Mouse (Mus musculus) midbrain, embryonic 11.5 days (tissue): ENCODE results near the gene Eif4g3. TPM values are rescaled to one million over a fixed set of nuclear protein-coding genes. Genes with fewer than 3 reads are reported as not detected.
A peak's percentile ranks its signal among the peaks of the same experiment; 100 is the strongest.

ENCODE experiments used
- ATAC-seq: fragments of 200-750 bp; cut with Nextera tagmentation; 2 replicates; pipeline ENCODE4 v1.8.0; 2017; ENCODE audit warnings: moderate TSS enrichment, moderate library complexity; ENCODE audit not compliant: low FRiP score
- DNase-seq: peaks from one replicate; pipeline ENCODE4 v3.0.0; 2015; ENCODE audit warnings: low spot score; ENCODE audit errors: missing footprints
- H3K27ac ChIP-seq: fragments of 300-500 bp; sonication (generic); 2 replicates; pipeline ENCODE4 v1.5.1; 2014; ENCODE audit warnings: low read depth, low read length
- H3K27me3 ChIP-seq: fragments of 300-500 bp; sonication (generic); 2 replicates; pipeline ENCODE4 v1.6.1; 2014; ENCODE audit warnings: mild to moderate bottlenecking, low read length, moderate library complexity, mixed read lengths; ENCODE audit not compliant: control insufficient read depth, insufficient read depth
- H3K36me3 ChIP-seq: fragments of 300-500 bp; sonication (generic); 2 replicates; pipeline ENCODE4 v1.6.1; 2014; ENCODE audit warnings: mild to moderate bottlenecking, low read length, moderate library complexity, mixed read lengths; ENCODE audit not compliant: control insufficient read depth, insufficient read depth
- H3K4me1 ChIP-seq: fragments of 300-500 bp; sonication (generic); 2 replicates; pipeline ENCODE4 v1.6.1; 2014; ENCODE audit warnings: low read length; ENCODE audit not compliant: control insufficient read depth, insufficient read depth
- H3K4me2 ChIP-seq: fragments of 300-500 bp; sonication (generic); 2 replicates; pipeline ENCODE4 v1.6.1; 2014; ENCODE audit warnings: mild to moderate bottlenecking, moderate library complexity
- H3K4me3 ChIP-seq: fragments of 300-500 bp; sonication (generic); 2 replicates; pipeline ENCODE4 v1.5.1; 2014; ENCODE audit warnings: low read depth, low read length
- H3K9ac ChIP-seq: fragments of 300-500 bp; sonication (generic); 2 replicates; pipeline ENCODE4 v1.6.1; 2014; ENCODE audit warnings: low read length
- H3K9me3 ChIP-seq: fragments of 300-500 bp; sonication (generic); 2 replicates; pipeline ENCODE4 v1.6.1; 2016; ENCODE audit warnings: low read length; ENCODE audit not compliant: control insufficient read depth
- WGBS: fragments of 180-500 bp; shearing (Covaris S2); extraction: QIAGEN DNeasy Blood & Tissue Kit; methylation state at CpG from one replicate; pipeline ENCODE4 v1.1.7; 2014; 5-methylcytosine and 5-hydroxymethylcytosine counted together
- polyA plus RNA-seq: library from polyadenylated mRNA; unstranded; fragments of >200 nt; fragmentation: Nextera tagmentation; extraction: Ambion mirVana; gene quantifications from 2 replicates; pipeline ENCODE4 v1.2.1, GENCODE M21; 2014

Eif4g3 gene
- polyA plus RNA-seq, 1 experiment from 2014 or later = 41.9 TPM

DNA sequence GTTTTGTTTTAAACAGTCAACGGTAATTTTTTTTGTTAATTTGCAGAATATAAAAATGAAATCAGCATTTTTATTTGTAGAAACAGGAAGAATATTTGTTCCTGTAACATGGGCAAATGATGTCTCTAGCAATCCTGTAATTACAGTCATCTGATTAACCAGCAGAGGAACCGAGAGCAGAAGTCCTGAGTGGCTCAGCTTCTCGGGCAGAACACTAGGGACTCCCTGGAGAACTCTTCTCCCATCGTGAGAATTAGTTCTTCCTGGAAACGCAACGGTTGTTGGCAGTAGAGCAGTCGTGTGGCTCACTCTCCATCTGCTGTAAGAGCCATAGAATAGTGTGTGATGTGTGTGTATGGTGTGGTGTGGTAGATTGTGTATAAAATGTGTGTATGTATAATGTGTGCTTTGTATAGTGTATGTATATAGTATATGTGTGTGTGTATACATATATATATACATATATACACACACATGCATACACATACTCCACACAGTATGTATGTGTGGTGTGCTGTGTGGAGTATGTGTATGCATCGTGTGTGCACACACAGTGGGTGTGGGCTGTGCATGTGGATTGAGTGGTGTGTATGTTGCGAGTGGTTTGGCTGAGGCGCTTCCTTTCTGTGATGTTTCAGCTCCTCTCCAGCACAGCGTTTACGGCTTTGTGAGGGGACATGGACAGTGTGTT lies 48.9 kb downstream of the Eif4g3 start:
- Histone ChIP-seq H3K4me3 (no peak overlapping the region), H3K27ac (no peak overlapping the region), H3K4me2 (no peak overlapping the region), H3K4me1 (peaks cover 6% of the 10 kb centered on the region), H3K9ac (no peak overlapping the region), H3K36me3 (peaks cover 13% of the 10 kb centered on the region), H3K9me3 (no peaks in the 10 kb centered on the region), H3K27me3 (no peaks in the 10 kb centered on the region)
- WGBS = 89% methylated on average over 12 of the region's 12 CpGs
- DNase-seq = peak; percentile 65
- ATAC-seq = no peak

DNA sequence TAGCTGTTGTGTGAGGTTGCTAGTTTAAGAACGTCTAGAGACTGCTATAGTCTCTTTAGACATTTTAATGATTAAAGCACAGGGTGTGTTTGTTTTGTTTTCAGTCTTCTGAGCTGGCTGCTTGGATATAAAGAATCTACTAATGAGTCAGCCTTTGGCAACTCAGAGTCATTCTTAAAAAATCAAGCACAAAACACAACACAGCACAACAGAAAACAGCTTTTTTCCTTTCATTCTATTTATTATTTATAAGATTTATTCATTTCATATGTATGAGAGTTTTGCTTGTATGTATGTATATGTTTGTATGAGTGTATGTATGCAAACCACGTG lies 49.4 kb downstream of the Eif4g3 start:
- WGBS = 87% methylated on average over 2 of the region's 2 CpGs
- Histone ChIP-seq H3K27ac (no peak overlapping the region), H3K36me3 (peaks cover 14% of the 10 kb centered on the region)

DNA sequence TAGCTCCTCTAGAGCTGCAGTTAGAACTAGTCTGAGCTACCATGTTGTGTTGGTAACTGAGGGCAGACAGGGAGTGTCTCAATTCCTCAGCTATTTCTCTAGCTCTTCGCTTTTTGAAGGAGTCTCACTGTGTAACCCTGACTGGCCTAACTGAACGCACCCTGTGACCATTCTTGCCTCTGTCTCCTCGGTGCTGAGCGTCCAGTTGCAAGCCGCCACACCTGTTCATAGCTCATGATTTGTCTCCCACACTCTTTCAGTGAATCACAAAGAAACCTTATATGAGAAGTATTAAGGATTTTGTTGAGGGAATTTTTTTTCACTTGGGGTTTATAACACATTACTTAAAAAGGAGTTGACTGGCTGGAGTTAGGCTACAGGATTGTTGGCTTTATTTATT lies 49.8 kb downstream of the Eif4g3 start:
- Histone ChIP-seq H3K4me2 (no peak overlapping the region), H3K27me3 (no peaks in the 10 kb centered on the region), H3K4me1 (no peaks in the 10 kb centered on the region), H3K9me3 (no peaks in the 10 kb centered on the region), H3K27ac (no peak overlapping the region), H3K36me3 (peaks cover 14% of the 10 kb centered on the region), H3K4me3 (no peak overlapping the region), H3K9ac (no peak overlapping the region)
- ATAC-seq (no peak), DNase-seq (no peak)
- WGBS = 95% methylated on average over 5 of the region's 5 CpGs

More for the DNA sequence above, 49.4 kb downstream of the Eif4g3 start:
- ATAC-seq (no peak), DNase-seq (no peak)
- Histone ChIP-seq H3K4me3 (no peak overlapping the region), H3K9ac (no peak overlapping the region), H3K27me3 (no peaks in the 10 kb centered on the region), H3K9me3 (no peaks in the 10 kb centered on the region), H3K4me1 (peaks cover 1% of the 10 kb centered on the region; the same call in 1 of the 2 replicates), H3K4me2 (no peak overlapping the region)

DNA sequence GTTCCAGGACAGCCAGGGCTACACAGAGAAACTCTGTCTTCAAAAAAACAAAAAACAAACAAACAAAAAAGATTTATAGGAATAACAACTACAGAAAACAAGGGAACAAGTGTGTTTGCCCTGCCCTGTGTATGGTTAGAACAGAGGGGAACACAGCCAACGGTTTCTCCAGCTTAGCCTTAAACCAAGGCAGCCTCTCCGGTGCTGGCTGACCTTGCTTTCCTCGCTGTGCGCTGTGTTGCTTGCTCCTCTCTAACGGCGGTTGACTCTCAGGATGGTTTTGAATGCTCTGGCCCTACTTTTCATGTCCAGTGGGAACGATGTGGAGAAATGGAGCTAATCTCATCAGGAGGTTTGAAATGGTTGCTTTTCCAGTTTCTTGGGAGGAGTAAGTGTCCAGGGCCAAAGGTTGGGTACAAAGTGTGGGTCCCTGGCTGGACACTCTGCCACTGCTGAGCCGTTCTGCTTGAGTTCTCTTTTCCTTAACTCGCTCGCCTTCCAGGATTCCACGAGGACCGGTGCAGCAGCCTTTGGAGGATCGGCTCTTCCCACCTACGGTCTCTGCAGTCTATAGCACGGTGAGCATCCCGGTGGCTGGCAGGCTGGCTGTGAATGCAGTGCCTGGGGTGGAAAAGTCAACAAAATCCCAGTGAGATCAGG lies 52.1 kb downstream of the Eif4g3 start:
- Histone ChIP-seq H3K9ac (no peak overlapping the region), H3K9me3 (no peaks in the 10 kb centered on the region), H3K4me3 (no peak overlapping the region), H3K4me2 (no peak overlapping the region), H3K27ac (no peak overlapping the region), H3K4me1 (no peaks in the 10 kb centered on the region), H3K36me3 (peaks cover 14% of the 10 kb centered on the region), H3K27me3 (no peaks in the 10 kb centered on the region)
- DNase-seq = peak; percentile 23
- 97% methylated on average over 16 of the region's 16 CpGs for WGBS
- no peak for ATAC-seq

DNA sequence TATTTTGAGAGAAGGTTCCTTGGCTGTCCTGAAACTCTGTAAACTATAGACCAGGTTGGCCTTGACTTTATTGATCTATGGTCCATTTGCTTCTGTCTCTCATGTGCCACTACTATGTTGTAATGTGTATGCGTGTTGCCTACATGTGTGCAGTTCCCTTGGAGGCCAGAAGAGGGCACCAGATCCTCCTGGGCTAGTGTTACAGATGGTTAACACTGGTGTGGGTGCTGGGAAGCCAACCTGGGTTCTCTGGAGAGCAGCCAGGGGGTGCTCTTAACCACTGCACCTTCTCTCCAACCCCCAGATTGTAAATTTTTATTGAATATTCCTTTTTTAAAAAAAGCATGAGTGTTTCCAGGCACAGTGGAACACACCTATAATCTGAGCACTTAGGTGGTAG lies 53.0 kb downstream of the Eif4g3 start:
- no peak overlapping the region for H3K4me3 ChIP-seq

DNA sequence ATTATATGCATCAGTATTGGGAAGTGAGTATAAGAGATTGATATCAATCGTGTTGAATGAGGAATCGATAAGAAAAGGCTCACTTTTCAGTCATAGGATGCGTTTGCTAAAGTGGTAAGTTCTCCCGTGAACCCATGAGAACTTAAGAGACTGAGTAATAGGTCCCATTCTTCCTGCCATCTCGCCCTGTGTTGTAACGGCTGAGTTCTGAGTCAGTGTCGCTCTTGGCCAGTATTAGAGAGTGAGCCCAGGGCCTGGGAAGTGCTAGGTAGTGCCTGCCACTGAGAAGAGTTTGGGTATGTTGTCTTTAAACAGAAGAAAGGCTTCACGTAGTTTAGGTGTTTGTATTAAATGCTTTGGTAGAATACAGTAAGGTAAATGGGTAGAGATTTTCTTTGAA lies 53.5 kb downstream of the Eif4g3 start:
- ATAC-seq (no peak), DNase-seq (no peak)
- H3K4me2 ChIP-seq = no peak overlapping the region
- H3K9ac ChIP-seq = no peak overlapping the region
- H3K4me3 ChIP-seq = no peak overlapping the region
- no peak overlapping the region for H3K27ac ChIP-seq
- H3K27me3 ChIP-seq = no peaks in the 10 kb centered on the region
- H3K4me1 ChIP-seq = no peaks in the 10 kb centered on the region
- H3K9me3 ChIP-seq = no peaks in the 10 kb centered on the region
- WGBS = 93% methylated on average over 8 of the region's 8 CpGs
- peaks cover 14% of the 10 kb centered on the region for H3K36me3 ChIP-seq

More for the DNA sequence above, 53.0 kb downstream of the Eif4g3 start:
- 97% methylated on average over 1 of the region's 1 CpGs for WGBS
- no peak overlapping the region for H3K27ac ChIP-seq
- H3K4me2 ChIP-seq = no peak overlapping the region
- H3K27me3 ChIP-seq = no peaks in the 10 kb centered on the region
- no peak overlapping the region for H3K9ac ChIP-seq
- no peak for ATAC-seq
- H3K36me3 ChIP-seq = peaks cover 14% of the 10 kb centered on the region
- H3K9me3 ChIP-seq = no peaks in the 10 kb centered on the region
- H3K4me1 ChIP-seq = no peaks in the 10 kb centered on the region
- DNase-seq = no peak

DNA sequence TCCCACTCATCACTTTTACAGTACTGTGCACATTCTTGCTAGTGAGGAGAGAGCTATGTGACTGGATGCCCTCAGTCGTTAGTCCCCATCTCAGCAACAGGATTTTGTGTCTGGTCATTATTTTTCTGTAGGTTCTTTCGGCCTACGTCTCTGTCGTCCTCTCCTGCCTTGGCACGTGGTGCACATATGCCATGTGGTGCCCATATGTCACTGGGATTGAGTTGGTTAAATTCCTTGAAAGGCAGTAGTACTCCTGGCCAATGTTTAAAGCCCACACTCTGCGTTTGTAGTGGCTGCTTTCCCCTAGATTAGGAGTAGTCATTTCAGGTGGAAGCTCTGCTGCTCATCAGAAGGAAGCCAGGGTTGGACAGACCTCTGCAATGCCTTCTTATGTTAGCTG lies 56.7 kb downstream of the Eif4g3 start:
- ATAC-seq = no peak
- no peak overlapping the region for H3K4me3 ChIP-seq
- no peak for DNase-seq
- no peak overlapping the region for H3K9ac ChIP-seq
- peaks cover 14% of the 10 kb centered on the region for H3K36me3 ChIP-seq
- 85% methylated on average over 6 of the region's 6 CpGs for WGBS
- H3K4me2 ChIP-seq = no peak overlapping the region
- H3K4me1 ChIP-seq = no peaks in the 10 kb centered on the region
- H3K27me3 ChIP-seq = no peaks in the 10 kb centered on the region
- no peaks in the 10 kb centered on the region for H3K9me3 ChIP-seq
- no peak overlapping the region for H3K27ac ChIP-seq

DNA sequence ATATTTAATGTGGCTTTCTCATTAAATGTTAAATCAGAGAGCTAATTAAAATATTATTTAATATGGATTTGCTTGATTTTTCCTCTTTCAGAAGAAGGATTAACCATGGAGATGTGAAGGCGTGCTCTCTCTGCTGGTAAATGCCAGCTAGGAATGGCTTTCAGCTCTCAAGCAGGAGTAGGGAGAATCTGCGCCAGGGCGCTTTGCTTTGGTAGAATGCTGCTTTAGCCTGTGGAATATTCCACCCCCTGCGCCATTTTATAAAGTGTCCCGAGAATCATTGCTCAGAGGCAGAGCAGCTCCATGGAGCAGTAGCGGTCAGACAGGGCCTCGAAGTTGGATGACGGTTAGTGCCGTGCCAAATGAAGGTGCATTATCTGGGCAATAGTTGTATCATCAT lies 58.7 kb downstream of the Eif4g3 start:
- no peak overlapping the region for H3K27ac ChIP-seq

DNA sequence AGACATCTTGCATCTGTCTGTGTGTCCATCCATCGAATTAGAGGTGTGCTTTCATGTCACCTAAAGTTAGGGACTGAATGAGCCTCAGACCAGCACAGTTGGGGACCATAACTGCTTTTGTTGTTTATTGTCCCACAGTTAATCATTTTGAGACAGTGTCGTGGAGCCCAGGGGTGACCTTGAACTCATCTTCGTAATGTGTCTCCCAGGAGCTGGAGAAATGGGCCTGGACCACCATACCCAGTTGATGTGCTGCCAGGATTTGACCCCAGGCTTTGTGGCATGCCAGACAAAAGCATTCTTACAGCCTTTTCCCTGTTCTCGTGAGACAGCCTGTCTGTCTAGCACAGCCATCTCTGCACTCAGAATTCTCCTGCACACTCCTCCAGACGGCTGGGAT lies 63.8 kb downstream of the Eif4g3 start:
- no peak for DNase-seq
- Histone ChIP-seq H3K27ac (no peak overlapping the region), H3K9ac (no peak overlapping the region), H3K9me3 (no peaks in the 10 kb centered on the region), H3K27me3 (no peaks in the 10 kb centered on the region), H3K4me3 (no peak overlapping the region), H3K4me2 (no peak overlapping the region), H3K4me1 (no peaks in the 10 kb centered on the region), H3K36me3 (peaks cover 13% of the 10 kb centered on the region)
- ATAC-seq = no peak
- WGBS = 76% methylated on average over 5 of the region's 5 CpGs

More for the DNA sequence above, 58.7 kb downstream of the Eif4g3 start:
- no peak for ATAC-seq
- 96% methylated on average over 9 of the region's 9 CpGs for WGBS
- 0 out of 2 replicates have a peak, but pooled peaks cover 2% of the 10 kb centered on the region for H3K36me3 ChIP-seq
- H3K9me3 ChIP-seq = no peaks in the 10 kb centered on the region
- DNase-seq = no peak
- H3K4me3 ChIP-seq = no peak overlapping the region
- H3K4me2 ChIP-seq = no peak overlapping the region
- H3K9ac ChIP-seq = no peak overlapping the region
- H3K27me3 ChIP-seq = no peaks in the 10 kb centered on the region
- H3K4me1 ChIP-seq = no peaks in the 10 kb centered on the region
